Mouse (Mus musculus) spleen, adult 18-20 months (tissue): ENCODE results near the gene Fbxl8.
A peak's percentile ranks its signal among the peaks of the same experiment; 100 is the strongest.

Source experiments
- DNase-seq, 2 experiments: peaks; one replicate each; pipeline ENCODE4 v3.0.0; 2022; ENCODE audit warnings: mixed read lengths in 2 of 2

Fbxl8 gene

GRCm38 (mm10) chr8:105258911-105259720 is 5.3 kb upstream of the Fbxl8 start:
- DNase-seq: no peak

- DNase-seq: peak; percentile 60 to 78
Observed at GRCm38 (mm10) chr8:105259721-105260320, 4.6 kb upstream of the Fbxl8 start.

- no peak for DNase-seq
Observed at GRCm38 (mm10) chr8:105260371-105261099, 3.9 kb upstream of the Fbxl8 start.

- DNase-seq: no peak
Observed at GRCm38 (mm10) chr8:105261326-105261980, 3.0 kb upstream of the Fbxl8 start.

- DNase-seq: no peak
Observed at GRCm38 (mm10) chr8:105263244-105263912, 1.1 kb upstream of the Fbxl8 start.

GRCm38 (mm10) chr8:105265128-105265527 is 680 bp downstream of the Fbxl8 start:
- peak in 1 of 2 experiments; percentile 44 for DNase-seq

GRCm38 (mm10) chr8:105266775-105267174 is 2.3 kb downstream of the Fbxl8 start:
- DNase-seq: peak; percentile 49 to 56

- DNase-seq: no peak
Observed at GRCm38 (mm10) chr8:105268342-105269074, 4.1 kb downstream of the Fbxl8 start.

GRCm38 (mm10) chr8:105269075-105269458 is 4.6 kb downstream of the Fbxl8 start:
- DNase-seq: no peak

GRCm38 (mm10) chr8:105269461-105269947 is 5.1 kb downstream of the Fbxl8 start, which contains the start of gene Hsf4:
TSS of gene Hsf4 (plus strand) at chr8:105269801.
- peak in 1 of 2 experiments; percentile 45 for DNase-seq

- no peak for DNase-seq
Observed at GRCm38 (mm10) chr8:105270101-105270915, 5.9 kb downstream of the Fbxl8 start.

GRCm38 (mm10) chr8:105270916-105271186 is 6.4 kb downstream of the Fbxl8 start:
- DNase-seq: no peak

- no peak for DNase-seq
Observed at GRCm38 (mm10) chr8:105275387-105275786, 10.9 kb downstream of the Fbxl8 start.

GRCm38 (mm10) chr8:105275840-105276239 is 11.4 kb downstream of the Fbxl8 start, which contains the start of gene Nol3:
TSS of gene Nol3 (plus strand) at chr8:105276140.
- no peak for DNase-seq

GRCm38 (mm10) chr8:105276292-105277120 is 12.1 kb downstream of the Fbxl8 start:
- DNase-seq: no peak

- DNase-seq: no peak
Observed at GRCm38 (mm10) chr8:105278911-105279334, 14.5 kb downstream of the Fbxl8 start.

- no peak for DNase-seq
Observed at GRCm38 (mm10) chr8:105280567-105280966, 16.1 kb downstream of the Fbxl8 start.

GRCm38 (mm10) chr8:105281821-105282220 is 17.4 kb downstream of the Fbxl8 start:
- DNase-seq: peak in 1 of 2 experiments; percentile 1

- no peak for DNase-seq
Observed at GRCm38 (mm10) chr8:105282239-105282638, 17.8 kb downstream of the Fbxl8 start.

GRCm38 (mm10) chr8:105283074-105283473 is 18.6 kb downstream of the Fbxl8 start:
- peak in 1 of 2 experiments; percentile 54 for DNase-seq
